Mouse (Mus musculus): Measurements from ENCODE around the gene Slc25a25.
A peak's percentile ranks its signal among the peaks of the same experiment; 100 is the strongest.
"Not testable (repeated sequence)": the region's sequence is repeated elsewhere in the genome, so short reads cannot be mapped to it uniquely, and the experiment has no call there.

Gene Slc25a25

DNA sequence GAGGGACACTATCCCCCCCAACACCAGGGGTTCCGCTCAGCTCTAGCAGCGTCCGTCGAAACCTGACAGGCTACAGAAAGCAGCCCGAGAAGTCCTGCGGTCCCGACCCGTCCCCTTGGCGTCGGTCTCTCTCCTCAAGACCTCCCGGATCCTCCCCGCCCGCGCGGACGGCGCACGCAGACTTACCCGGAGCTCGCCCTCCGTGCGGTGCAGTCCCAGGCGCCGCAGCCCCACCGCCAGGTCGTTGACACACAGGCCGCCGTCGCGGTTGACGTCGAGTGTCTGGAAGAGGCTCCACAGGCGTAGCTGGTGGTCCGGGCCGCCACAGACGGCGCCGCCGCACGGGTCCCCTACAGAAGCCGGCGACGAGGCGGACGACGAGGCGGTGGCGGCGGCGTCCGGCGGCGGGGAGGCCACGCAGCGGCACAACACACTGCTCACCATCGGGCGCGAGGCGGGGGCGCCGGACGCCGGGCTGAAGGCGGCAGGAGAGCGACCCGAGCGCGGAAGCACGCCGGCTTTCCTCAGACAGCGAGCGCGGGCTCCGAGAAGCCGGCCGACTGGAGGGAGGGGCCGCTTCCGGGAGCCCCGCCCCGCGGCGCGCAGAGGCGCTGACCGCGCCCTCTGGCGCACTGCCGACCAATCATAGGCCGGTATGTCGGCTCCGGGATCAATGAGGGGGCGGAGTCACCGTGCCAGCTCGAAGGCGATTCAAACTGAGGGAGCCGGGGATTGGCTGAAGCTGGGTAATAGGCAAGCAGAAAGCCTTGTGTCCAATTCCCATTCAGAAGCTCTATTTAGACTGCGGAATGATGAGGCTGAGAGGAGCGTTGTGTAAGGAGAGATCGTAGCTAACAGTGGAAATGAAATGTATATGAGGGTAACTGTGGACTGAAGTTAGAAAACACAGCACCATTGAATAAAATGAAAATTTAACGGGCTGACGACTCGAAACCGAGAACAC lies at the start of gene Slc25a25:
TSS of gene Slc25a25 (minus strand) at position 565 of the 964 bp plus-strand sequence.
- peak; percentile 97 for DNase-seq (ENCODE audit: low spot score)

- no peak for DNase-seq (ENCODE audit: low spot score)
These were observed 49.2 kb upstream of the Slc25a25 start for GRCm38 (mm10) chr2:32500461-32500860.

- DNase-seq (ENCODE audit: low spot score) = no peak
These were observed 48.1 kb upstream of the Slc25a25 start for GRCm38 (mm10) chr2:32499365-32499764.

DNA sequence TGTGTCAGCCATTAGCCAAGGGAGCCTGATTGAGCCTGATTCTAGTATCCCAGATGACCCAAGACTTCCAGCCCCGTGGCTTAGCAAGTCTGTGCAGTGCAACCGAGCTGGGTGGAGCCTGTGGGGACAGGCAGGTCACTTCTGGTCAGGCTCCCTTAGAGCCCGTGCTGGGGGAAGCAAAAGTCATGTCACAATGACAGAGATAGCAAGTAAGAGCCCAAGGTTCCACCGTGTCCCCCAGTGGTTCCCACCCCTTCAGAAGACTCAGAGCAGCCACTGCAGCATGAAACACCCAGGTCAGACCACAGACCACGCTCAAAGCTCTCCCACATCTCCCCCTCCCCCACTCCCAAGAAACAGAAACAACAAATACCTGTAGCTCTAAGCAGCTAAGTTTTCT lies 44.9 kb upstream of the Slc25a25 start:
- DNase-seq (ENCODE audit: low spot score) = no peak

DNA sequence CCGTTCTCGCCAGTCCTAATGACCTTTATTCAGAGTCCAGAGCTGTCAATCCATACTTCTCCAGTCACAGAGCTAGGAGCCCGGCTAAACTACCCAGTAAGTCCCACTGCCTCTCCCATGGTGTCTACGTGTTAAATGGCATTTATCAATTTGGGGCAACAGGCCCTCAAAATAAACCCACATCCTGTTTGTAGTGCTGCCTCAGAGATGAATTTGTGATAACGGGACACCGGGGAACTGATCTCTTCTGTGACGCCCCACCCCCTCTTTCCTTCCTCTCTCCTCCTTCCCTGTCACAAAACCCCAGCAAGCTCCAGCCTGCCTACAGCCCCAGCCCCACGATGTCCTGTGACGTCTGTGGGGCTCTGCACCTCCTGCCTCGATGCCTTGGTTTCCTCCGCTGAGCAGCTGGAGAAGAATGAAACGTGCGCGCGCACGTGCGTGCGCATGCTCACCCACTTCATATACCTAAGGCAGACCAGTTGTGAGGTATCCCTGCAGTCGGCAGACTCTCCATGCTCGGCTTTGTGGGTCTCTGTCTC lies 44.0 kb upstream of the Slc25a25 start:
- no peak for DNase-seq (ENCODE audit: low spot score)

DNA sequence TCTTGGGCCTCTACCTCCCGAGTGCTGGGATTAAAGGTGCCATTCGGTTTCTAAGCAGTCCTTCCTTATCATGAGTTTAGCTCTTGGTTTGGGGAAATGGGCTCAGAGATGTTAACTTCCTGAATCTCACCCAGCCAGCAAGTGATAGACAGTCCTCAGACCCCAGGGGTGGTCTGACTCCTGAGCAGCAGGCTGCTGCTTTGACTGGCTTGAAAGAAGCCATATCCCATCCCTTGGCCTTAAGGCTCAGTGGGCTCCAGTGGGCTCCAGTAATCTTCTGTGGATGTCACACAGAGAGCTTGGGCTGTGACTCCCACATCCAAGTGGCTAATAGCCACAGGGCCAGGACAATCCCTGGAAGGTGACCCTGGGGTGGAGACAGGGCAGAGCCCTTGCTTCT lies 43.3 kb upstream of the Slc25a25 start:
- DNase-seq (ENCODE audit: low spot score) = no peak

GRCm38 (mm10) chr2:32493301-32493701 lies 42.1 kb upstream of the Slc25a25 start:
- no peak for DNase-seq (ENCODE audit: low spot score)

- DNase-seq (ENCODE audit: low spot score) = no peak
These were observed 41.4 kb upstream of the Slc25a25 start for GRCm38 (mm10) chr2:32492661-32493060.

- DNase-seq (ENCODE audit: low spot score) = not testable (repeated sequence)
These were observed 39.5 kb upstream of the Slc25a25 start for GRCm38 (mm10) chr2:32490730-32491129.

DNA sequence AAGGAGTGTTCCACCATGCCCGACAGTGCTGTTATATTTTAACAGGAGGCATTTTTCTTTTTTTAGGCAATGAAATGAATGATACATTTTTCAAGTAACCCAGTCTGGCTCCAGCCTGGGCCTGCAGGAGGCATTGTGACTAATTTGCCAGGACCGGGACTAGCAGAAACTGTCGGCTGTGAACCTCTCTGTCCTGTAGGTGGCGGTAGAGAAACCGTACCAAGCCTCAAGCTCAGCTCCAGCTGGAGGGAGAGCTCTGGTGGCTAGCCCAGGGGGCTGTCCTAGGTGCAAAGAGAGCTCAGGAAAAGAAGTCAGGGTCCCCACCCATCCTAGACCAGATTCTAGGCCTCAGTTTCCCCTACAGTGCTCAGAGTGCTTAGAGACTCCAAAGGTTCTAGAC lies 37.4 kb upstream of the Slc25a25 start:
- DNase-seq (ENCODE audit: low spot score) = peak; percentile 97

- DNase-seq (ENCODE audit: low spot score) = peak; percentile 96
These were observed 35.9 kb upstream of the Slc25a25 start for GRCm38 (mm10) chr2:32487124-32487623.

- no peak for DNase-seq (ENCODE audit: low spot score)
These were observed 34.9 kb upstream of the Slc25a25 start for GRCm38 (mm10) chr2:32486155-32486554.

GRCm38 (mm10) chr2:32485751-32486150 lies 34.5 kb upstream of the Slc25a25 start:
- DNase-seq (ENCODE audit: low spot score) = no peak

GRCm38 (mm10) chr2:32484933-32485332 lies 33.7 kb upstream of the Slc25a25 start:
- DNase-seq (ENCODE audit: low spot score) = no peak

- peak; percentile 21 for DNase-seq (ENCODE audit: low spot score)
These were observed 32.1 kb upstream of the Slc25a25 start for GRCm38 (mm10) chr2:32483179-32483875.

GRCm38 (mm10) chr2:32482351-32482750 lies 31.1 kb upstream of the Slc25a25 start:
- no peak for DNase-seq (ENCODE audit: low spot score)

DNA sequence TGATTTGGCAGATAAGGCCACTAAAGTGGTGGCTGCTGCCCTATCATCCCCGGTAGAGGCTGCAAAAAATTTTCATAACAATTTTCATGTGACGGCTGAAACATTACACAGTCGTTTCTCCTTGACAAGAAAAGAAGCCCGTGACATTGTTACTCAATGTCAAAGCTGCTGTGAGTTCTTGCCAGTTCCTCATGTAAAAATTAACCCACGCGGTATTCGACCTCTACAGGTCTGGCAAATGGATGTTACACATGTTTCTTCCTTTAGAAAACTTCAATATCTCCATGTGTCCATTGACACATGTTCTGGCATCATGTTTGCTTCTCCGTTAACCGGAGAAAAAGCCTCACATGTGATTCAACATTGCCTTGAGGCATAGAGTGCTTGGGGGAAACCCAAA lies 24.1 kb upstream of the Slc25a25 start:
- DNase-seq (ENCODE audit: low spot score) = not testable (repeated sequence)

DNA sequence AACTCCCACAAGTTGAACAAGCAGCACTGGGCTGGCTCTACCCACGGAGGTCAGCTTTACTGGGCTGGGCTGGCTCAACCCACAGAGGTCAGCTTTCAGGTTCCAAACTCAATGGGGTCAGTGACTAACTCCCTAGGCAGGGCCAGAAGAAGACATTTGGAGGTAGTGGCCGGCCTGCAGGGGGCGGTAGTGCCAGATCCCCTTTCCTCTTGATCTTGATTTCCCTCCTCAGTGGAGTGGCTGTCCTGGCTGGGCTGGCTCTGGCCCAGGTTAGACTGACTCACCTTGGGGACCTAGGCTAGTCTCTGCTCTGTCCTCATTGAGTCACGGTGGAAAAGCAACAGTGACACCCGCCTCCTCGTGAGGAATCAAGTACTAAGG lies 20.4 kb upstream of the Slc25a25 start:
- no peak for DNase-seq (ENCODE audit: low spot score)

DNA sequence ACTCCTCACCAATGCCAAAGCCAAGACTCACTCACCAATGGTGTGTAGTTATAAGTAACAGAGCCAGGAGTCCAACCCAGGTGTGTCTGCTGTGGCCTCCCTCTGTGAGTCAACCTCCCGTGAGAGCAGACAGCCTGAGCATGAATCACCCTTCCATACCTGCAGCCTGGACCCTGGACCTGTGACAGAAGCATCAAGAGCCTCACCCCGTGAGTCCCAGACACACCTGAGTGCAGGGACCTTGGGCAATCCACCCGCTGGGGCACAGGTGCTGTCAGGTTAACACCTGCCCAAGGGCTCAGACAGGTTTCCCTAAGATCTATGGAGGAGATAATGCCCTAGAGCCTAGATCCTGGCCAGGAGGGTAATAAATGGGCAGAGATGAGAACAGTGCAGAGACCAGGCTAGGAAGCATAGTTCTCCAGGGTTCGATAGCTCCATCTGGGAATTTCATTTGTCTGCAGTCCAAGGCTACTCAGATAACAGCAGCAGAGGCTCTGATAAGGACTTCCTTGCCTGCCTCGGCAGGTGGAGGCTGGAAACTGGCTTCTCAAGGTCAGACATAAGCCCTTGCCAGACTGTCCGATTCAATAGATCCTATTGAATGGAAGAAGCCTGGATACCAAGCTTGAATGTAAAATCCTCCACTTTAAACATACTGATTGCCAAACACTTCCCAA lies 19.9 kb upstream of the Slc25a25 start:
- DNase-seq (ENCODE audit: low spot score) = no peak

- no peak for DNase-seq (ENCODE audit: low spot score)
These were observed 13.1 kb upstream of the Slc25a25 start for GRCm38 (mm10) chr2:32464212-32464891.

DNA sequence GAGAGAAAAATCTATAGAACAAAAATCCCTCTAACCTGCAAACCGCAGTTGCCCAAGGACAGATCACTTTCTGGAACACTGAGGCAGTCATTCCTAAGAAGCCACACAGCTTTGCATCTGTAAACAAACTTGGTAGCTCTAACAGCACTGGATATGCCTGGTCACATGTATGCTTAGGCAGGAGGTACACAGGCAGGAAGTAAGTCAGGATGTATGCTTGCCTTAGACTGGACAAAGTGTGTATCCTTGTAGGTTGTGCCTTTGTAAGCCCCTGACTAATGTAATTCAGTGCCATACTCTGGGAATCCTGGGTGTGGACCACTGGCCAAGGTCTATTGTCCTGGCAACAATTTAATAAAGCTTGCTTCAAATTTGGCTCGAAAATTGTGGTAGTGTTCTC lies 12.5 kb upstream of the Slc25a25 start:
- no peak for DNase-seq (ENCODE audit: low spot score)
